Mouse (Mus musculus) forelimb bud, embryonic 11.5 days (tissue): ENCODE data around the gene Trem3.

ENCODE experiments used
- DNase-seq: peaks from one replicate; pipeline ENCODE4 v3.0.0-alpha.2; 2012; ENCODE audit warnings: low read depth, low spot score

The Trem3 gene

DNA sequence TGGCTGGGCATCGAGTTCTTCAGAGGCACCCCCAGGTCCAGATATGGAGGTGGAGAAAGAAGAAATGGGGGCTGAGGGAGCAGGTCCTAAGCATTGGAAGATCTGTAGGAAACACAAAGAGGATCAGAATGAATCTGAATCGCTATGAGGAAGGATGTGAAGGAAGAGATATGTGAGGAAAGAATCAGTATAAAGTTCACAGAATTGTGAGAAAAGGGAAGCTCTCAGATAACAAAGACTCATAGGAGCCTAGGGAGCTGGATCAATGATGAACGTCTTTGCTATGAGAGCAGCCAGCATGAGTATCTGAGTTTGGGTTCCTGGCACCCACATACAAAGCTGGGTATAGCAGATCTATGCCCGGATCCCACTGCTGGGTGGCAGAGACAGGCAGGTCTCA lies 22.3 kb downstream of the Trem3 start:
- no peak for DNase-seq

DNA sequence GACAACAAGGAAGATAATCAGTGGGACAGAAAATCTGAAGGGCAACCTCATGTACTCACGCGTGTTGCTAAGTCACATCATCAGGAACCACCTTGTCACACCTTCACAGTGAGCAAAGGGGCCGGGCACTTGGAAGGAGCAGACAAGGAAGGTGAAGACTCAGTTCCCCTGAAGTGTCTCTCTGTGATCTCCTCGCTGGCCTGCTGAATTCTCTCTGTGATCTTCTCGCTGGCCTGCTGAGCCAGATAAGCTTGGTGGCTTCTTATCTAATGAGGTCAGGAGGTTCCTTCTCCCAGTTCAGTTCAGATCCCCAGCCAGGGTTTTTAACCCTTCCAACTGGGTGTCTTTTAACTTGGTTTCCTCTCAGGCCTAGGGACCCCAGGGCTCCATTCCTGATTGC lies 24.6 kb downstream of the Trem3 start:
- DNase-seq: no peak

GRCm38 (mm10) chr17:48272598-48272997 lies 25.0 kb downstream of the Trem3 start:
- no peak for DNase-seq

- no peak for DNase-seq
These were observed 26.5 kb downstream of the Trem3 start for GRCm38 (mm10) chr17:48274098-48274497.

DNA sequence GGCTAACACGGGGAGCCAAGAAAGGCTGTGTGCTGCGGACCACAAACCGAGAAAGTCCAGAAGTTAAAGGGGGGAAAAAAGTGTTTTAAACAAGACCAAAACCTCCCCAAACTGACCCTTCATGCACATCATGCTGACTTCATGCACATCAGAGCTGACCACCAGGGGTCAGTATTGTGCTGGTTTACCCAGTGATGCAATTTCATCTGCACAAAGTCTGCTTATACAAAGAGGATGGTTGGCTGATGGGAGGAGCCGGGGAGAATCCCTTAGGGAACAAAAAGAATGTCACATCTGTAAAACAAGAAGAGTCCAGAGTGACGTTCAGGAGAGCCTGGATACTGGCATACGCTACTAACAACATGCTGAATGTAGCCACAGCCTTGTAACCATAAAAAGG lies 27.3 kb downstream of the Trem3 start:
- peak; percentile 87 for DNase-seq

DNA sequence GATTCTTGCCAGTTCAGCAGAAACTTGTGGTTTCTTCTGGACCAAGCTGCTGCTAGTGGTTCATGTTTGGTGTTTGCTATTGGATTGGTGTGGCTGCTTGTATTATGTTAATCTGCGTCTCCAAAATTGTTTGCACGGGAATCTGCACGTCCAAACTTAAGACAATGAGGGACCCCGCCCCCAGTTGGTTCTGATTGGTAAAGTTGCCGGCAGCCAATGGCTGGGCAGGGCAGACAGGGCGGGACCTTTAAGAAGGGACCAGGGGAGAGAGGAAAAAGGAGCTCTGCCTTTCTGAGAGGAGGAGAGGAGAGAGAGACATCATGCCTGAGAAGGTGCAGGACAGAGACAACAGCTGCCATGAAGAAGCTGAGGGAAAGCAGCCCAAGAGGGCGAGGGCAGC lies 28.2 kb downstream of the Trem3 start:
- no peak for DNase-seq

DNA sequence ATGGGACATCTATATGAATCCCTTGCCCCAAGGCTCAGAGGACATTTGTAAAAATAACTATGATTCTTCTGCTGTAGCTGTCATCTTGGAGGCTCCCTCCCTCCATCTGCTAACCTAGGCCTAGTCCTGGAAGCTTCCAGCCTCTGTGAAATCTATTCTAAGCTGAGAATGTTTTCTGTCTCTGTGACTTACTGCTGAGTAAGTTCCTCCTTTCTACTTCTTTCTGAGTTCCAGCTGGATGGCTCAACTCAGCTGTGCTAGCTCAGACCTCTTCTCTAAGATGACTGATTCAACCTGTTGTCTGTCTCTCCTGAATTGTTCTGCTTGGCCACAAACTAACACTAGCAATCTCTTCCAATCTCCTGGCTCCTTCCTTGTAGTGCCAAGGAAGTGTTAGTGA lies 30.8 kb downstream of the Trem3 start:
- no peak for DNase-seq

- no peak for DNase-seq
These were observed 31.4 kb downstream of the Trem3 start for GRCm38 (mm10) chr17:48279002-48279401.

GRCm38 (mm10) chr17:48280943-48281738 lies 33.6 kb downstream of the Trem3 start:
- no peak for DNase-seq

GRCm38 (mm10) chr17:48281739-48282085 lies 34.1 kb downstream of the Trem3 start:
- DNase-seq: no peak

- no peak for DNase-seq
These were observed 39.2 kb downstream of the Trem3 start for GRCm38 (mm10) chr17:48286765-48287164.

DNA sequence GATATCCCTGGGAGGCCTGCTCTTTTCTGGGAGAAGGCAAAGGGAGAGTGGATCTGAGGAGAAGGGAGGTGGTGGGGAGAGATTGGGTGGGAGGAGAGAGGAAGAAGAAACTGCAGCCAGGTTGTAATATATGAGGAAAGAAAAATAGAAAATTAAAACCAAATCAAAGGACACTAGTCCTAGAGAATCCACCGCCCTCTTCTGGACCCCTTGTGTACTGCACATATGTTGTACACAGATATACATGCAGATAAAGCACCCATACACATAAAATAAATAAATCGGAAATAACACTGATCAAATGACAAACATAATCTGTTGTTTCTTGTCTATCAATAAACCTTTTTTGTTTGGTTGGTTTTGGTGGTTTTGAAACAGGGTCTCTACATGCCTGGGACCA lies 39.7 kb downstream of the Trem3 start:
- DNase-seq: no peak

DNA sequence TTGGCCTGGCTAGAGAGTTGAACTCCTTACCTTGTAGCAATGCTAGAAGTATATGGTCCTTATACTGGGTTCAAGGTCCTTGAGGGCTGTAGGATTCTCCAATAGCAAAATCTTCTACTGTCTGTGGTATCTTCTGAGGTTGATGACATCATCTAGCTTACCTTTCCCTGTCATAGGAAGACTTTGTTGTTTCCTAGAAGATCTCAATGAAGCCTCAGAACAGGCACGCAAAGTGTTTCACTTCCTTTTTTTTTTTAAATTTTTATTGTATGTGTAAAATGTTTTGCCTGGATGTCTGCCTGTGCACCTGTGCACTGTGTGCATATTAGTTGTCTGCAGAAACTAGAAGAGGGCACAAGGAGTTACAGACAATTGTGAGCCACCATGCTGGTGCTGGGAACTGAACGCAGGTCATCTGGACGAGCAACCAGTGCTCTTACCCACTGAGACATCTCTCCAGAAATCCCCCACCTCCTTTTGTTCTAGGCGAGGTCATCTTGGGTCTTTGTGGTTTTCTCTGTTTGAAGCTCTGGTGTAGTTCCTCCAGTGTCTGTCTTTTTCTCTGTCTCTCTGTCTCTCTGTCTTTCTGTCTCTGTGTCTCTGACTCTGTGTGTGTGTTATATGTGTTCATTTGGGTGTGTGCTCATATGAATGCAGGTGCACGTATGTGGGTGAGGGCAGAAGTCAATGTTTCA lies 46.1 kb downstream of the Trem3 start:
- DNase-seq: no peak

GRCm38 (mm10) chr17:48299203-48299602 lies 51.6 kb downstream of the Trem3 start, which contains the start of gene Treml2:
Treml2 (plus strand) TSS chr17:48299498.
- DNase-seq: no peak

GRCm38 (mm10) chr17:48299756-48300155 lies 52.2 kb downstream of the Trem3 start:
- DNase-seq: no peak

DNA sequence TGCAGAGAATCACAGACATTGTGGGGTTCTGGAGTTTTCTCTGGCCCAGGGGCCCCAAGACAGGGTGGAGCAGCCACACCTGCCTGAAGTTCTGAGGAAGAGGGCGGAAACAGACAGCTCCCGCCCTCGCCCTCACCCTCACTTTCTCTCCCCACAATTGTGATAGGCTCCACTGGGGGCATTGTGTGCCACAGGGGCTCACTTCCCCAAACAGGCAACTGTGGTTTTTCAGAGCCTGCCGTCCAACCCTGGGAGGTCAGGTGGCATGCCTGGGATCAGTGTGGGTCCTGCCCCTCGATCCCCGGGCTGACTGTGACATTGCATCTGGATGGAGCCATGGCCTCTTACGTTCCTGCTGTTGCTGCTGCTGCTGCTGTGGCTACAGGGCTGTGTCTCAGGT lies 52.6 kb downstream of the Trem3 start:
- DNase-seq: no peak

GRCm38 (mm10) chr17:48300861-48301260 lies 53.3 kb downstream of the Trem3 start:
- DNase-seq: no peak

DNA sequence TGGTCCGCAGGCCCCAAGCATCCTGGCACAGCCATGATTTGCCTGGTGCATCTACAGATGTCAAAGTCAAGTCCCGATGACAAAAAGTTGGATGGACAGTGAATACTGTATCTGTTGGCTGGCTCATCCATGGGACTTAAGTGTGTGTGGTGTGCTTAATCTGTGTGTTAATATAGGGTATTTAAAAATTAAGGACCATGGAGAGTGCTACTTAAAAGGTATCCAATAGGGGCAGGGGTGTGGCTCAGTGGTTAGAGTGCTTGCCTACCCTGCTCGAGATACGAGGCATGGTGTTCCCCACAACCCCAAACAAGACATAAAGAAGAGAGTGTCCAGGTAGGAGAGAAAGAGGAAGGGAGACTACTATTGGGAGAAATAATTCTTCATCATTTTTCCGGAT lies 54.2 kb downstream of the Trem3 start:
- no peak for DNase-seq
